Mouse (Mus musculus) embryonic facial prominence, embryonic 14.5 days (tissue): Measurements from ENCODE around the gene Hist1h3c. TPM values are rescaled to one million over a fixed set of nuclear protein-coding genes. Genes with fewer than 3 reads are reported as not detected.
A peak's percentile ranks its signal among the peaks of the same experiment; 100 is the strongest.

Experiments
- ATAC-seq: fragments of 200-750 bp; cut with Nextera tagmentation; 2 replicates; pipeline ENCODE4 v1.8.0; 2017; ENCODE audit warnings: low read depth, moderate number of reproducible peaks, moderate TSS enrichment
- DNase-seq: peaks from one replicate; pipeline ENCODE4 v3.0.0-alpha.2; 2015; ENCODE audit warnings: low spot score
- H3K27ac ChIP-seq: fragments of 300-500 bp; sonication (generic); replicated peaks from 2 replicates; pipeline ENCODE4 v1.5.1; 2014; ENCODE audit warnings: low read depth, mild to moderate bottlenecking, low read length, moderate library complexity
- H3K27me3 ChIP-seq: fragments of 300-500 bp; sonication (generic); replicated peaks from 2 replicates; pipeline ENCODE4 v1.6.1; 2014; ENCODE audit warnings: low read length; ENCODE audit not compliant: control insufficient read depth, insufficient read depth
- H3K36me3 ChIP-seq: fragments of 300-500 bp; sonication (generic); 2 replicates; pipeline ENCODE4 v1.6.1; 2014; ENCODE audit warnings: low read length, mixed read lengths; ENCODE audit not compliant: control insufficient read depth, insufficient read depth
- H3K4me1 ChIP-seq: fragments of 300-500 bp; sonication (generic); 2 replicates; pipeline ENCODE4 v1.6.1; 2014; ENCODE audit warnings: antibody characterized with exemption, low read length; ENCODE audit not compliant: control insufficient read depth, insufficient read depth
- H3K4me2 ChIP-seq: fragments of 300-500 bp; sonication (generic); 2 replicates; pipeline ENCODE4 v1.6.1; 2014; ENCODE audit warnings: low read depth, mild to moderate bottlenecking, low read length, moderate library complexity, mixed read lengths
- H3K4me3 ChIP-seq: fragments of 300-500 bp; sonication (generic); 2 replicates; pipeline ENCODE4 v1.5.1; 2014; ENCODE audit warnings: low read depth, mild to moderate bottlenecking, low read length
- H3K9ac ChIP-seq: fragments of 300-500 bp; sonication (generic); 2 replicates; pipeline ENCODE4 v1.6.1; 2014; ENCODE audit warnings: low read depth, mild to moderate bottlenecking, low read length, moderate library complexity, mixed read lengths
- H3K9me3 ChIP-seq: fragments of 300-500 bp; sonication (generic); 2 replicates; pipeline ENCODE4 v1.6.1; 2016; ENCODE audit warnings: low read length; ENCODE audit not compliant: control insufficient read depth
- whole genome bisulfite sequencing: fragments of 180-500 bp; shearing (Covaris S2); extraction: QIAGEN DNeasy Blood & Tissue Kit; methylation state at CpG from one replicate; pipeline ENCODE4 v1.1.7; 2014; 5-methylcytosine and 5-hydroxymethylcytosine counted together
- polyA plus RNA-seq: library from polyadenylated mRNA; unstranded; fragments of >200 nt; fragmentation: Nextera tagmentation; extraction: Ambion mirVana; gene quantifications from 2 replicates; pipeline ENCODE4 v1.2.1, GENCODE M21; 2014

Gene Hist1h3c
- polyA plus RNA-seq, 1 experiment from 2014 or later, result 5.1 TPM

DNA sequence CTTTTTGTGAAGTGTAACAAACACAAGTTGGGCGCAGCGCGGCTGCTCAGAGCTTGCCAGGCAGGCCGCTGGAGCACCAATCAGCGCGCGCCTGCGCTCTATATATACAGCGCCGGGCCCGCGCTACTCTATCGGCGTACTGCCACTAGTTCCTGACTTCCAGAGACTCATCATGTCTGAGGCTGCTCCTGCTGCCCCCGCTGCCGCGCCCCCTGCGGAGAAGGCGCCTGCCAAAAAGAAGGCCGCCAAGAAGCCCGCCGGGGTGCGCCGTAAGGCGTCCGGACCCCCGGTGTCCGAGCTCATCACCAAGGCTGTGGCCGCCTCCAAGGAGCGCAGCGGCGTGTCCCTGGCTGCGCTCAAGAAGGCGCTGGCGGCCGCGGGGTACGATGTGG, 6.7 kb downstream of the Hist1h3c start, which contains the start of gene Hist1h1c:
Hist1h1c (plus strand) TSS at position 132 of the 392 bp plus-strand sequence.
- H3K4me2 ChIP-seq, result peak within 1 kb of the TSS; percentile 63
- peak within 1 kb of the TSS; percentile 49 for H3K4me3 ChIP-seq
- no peaks in the 10 kb centered on the region for H3K27me3 ChIP-seq
- WGBS, result 0% methylated on average over 16 of the region's 38 CpGs
- DNase-seq (peak; percentile 97), ATAC-seq (peak; percentile 92)
- H3K27ac ChIP-seq, result peak within 1 kb of the TSS; percentile 95
- no peaks in the 10 kb centered on the region for H3K36me3 ChIP-seq
- peaks cover 14% of the 10 kb centered on the region; the same call in 1 of the 2 replicates for H3K4me1 ChIP-seq
- no peaks in the 10 kb centered on the region for H3K9me3 ChIP-seq
- peak within 1 kb of the TSS; percentile 75 for H3K9ac ChIP-seq

DNA sequence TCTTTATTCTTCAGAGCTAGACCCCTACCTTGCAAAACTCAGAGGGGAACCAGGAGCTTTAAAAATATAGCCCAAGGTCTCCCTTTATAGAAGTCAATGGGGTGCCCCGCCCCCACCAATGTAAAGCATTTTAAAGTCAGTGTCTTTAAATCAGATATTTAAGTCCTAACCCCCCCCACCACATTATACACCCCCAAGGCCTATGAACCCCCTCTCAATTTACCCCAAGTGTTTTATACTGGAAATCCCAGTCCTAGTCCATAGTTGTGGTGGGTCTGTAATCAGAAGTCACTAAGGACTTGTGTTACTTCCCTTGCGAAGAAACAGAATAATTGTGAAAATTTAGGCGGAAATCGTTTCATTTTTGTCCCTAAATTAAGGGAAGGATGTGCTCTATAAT, 7.4 kb downstream of the Hist1h3c start:
- Histone ChIP-seq H3K4me1 (peaks cover 14% of the 10 kb centered on the region; the same call in 1 of the 2 replicates), H3K9me3 (no peaks in the 10 kb centered on the region), H3K4me3 (peak overlapping the region; percentile 49), H3K4me2 (peak overlapping the region; percentile 63), H3K9ac (peak overlapping the region; percentile 75), H3K27ac (peak overlapping the region; percentile 95), H3K36me3 (no peaks in the 10 kb centered on the region), H3K27me3 (no peaks in the 10 kb centered on the region)
- no peak for ATAC-seq
- DNase-seq, result no peak
- WGBS, result 23% methylated on average over 4 of the region's 4 CpGs

DNA sequence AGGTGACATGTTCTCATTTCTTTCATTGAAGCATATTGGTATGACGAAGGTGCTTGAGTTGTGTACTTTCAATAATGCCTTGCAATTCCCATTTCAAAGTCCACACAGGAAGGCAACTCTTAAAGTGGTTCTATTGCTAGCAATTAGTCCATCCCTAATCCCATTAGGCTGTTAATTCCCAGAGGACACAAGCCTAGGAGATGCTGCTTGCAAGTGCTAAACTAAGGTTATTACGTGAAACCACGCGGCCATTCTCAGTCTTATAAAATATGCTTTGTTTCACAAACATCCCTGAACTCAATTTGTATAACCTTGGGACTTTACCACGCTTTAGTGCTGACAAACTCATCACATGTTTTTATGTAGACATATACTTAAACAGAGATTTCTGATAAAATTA, 8.3 kb downstream of the Hist1h3c start:
- Histone ChIP-seq H3K4me2 (no peak overlapping the region), H3K4me1 (peaks cover 14% of the 10 kb centered on the region; the same call in 1 of the 2 replicates), H3K9ac (no peak overlapping the region), H3K4me3 (no peak overlapping the region), H3K36me3 (no peaks in the 10 kb centered on the region), H3K9me3 (no peaks in the 10 kb centered on the region), H3K27me3 (no peaks in the 10 kb centered on the region), H3K27ac (no peak overlapping the region)
- WGBS, result 82% methylated on average over 5 of the region's 5 CpGs
- DNase-seq (no peak), ATAC-seq (no peak)

DNA sequence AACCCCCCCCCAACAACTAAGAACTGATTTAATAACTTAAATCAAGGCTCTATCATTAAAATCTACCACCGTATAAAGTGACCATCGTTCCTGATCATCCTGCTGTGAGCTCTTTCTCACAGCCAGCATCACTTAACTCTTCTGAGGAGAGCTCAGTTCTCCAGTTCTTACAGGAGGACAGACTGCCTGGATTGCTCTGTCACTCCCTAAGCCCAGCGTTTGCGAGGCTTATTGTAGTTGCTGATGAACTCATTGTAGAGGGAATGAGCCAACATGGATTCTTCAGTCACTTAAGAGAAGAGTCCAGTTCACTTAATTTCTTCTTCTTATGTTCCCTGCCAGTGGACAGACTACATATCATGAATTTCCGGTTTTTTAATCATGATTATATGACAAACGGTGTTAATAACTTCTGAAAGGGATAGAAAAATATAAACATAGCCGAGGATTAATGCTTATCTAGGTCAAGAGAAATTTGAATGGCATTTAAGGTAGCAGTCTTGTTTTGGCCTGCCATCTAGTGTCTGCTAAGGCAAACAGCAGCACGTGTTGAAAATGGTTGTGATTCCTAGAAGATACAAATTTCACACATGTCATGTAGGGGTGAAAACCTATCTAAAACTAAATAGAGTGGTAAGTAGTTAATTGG, 13.1 kb downstream of the Hist1h3c start:
- peak; percentile 80 for DNase-seq
- H3K4me3 ChIP-seq, result no peak overlapping the region
- no peak overlapping the region for H3K27ac ChIP-seq
- H3K27me3 ChIP-seq, result no peaks in the 10 kb centered on the region
- H3K9ac ChIP-seq, result no peak overlapping the region
- no peaks in the 10 kb centered on the region for H3K36me3 ChIP-seq
- WGBS, result 27% methylated on average over 8 of the region's 8 CpGs
- H3K4me2 ChIP-seq, result no peak overlapping the region
- no peak for ATAC-seq
- H3K9me3 ChIP-seq, result no peaks in the 10 kb centered on the region
- H3K4me1 ChIP-seq, result no peaks in the 10 kb centered on the region

DNA sequence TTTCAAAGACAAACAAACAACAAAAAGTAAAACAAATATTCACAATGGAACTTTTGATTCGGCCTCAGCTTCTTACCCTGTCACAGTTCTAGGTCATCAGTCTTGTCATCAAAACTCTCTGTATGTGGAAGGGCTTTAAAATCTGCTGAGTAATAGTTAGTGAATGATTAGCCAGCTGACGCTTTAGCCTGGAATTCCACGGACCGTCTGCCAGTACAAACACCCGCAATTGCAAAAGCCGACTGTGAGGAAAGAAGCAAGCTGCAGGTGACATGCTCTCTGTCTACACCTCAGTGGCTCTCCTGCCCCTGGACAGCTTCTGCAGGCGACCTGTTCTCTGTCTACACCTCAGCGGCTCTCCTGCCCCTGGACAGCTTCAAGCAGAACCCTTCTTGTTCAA, 14.9 kb downstream of the Hist1h3c start:
- no peaks in the 10 kb centered on the region for H3K27me3 ChIP-seq
- ATAC-seq (no peak), DNase-seq (peak; percentile 31)
- no peaks in the 10 kb centered on the region for H3K36me3 ChIP-seq
- H3K4me1 ChIP-seq, result no peaks in the 10 kb centered on the region
- WGBS, result 34% methylated on average over 8 of the region's 8 CpGs
- H3K4me3 ChIP-seq, result no peak overlapping the region
- no peak overlapping the region for H3K4me2 ChIP-seq
- no peak overlapping the region for H3K27ac ChIP-seq
- H3K9ac ChIP-seq, result no peak overlapping the region
- H3K9me3 ChIP-seq, result no peaks in the 10 kb centered on the region

DNA sequence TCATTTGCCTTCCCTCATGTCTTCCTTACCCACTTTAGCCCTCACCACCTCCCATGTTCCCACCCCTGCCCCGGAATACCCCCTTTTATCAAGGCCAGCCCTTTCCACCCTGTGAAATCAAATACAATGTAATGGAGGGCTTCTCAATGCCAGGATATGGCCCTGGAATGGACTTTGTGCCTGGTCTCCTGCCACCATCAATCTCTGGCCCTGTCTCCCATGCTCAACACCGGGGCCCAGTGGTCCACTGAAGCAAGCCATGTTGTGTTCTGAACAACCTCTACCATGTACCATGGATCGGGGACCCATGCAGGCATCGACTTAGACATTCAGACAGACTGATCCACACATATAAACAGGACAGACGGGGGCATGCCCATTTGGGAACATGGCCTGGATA, 15.7 kb downstream of the Hist1h3c start:
- WGBS, result 95% methylated on average over 5 of the region's 5 CpGs
- DNase-seq (no peak), ATAC-seq (no peak)
- Histone ChIP-seq H3K27ac (no peak overlapping the region), H3K27me3 (no peaks in the 10 kb centered on the region), H3K36me3 (no peaks in the 10 kb centered on the region), H3K4me1 (no peaks in the 10 kb centered on the region), H3K9me3 (no peaks in the 10 kb centered on the region), H3K9ac (no peak overlapping the region), H3K4me2 (no peak overlapping the region), H3K4me3 (no peak overlapping the region)

DNA sequence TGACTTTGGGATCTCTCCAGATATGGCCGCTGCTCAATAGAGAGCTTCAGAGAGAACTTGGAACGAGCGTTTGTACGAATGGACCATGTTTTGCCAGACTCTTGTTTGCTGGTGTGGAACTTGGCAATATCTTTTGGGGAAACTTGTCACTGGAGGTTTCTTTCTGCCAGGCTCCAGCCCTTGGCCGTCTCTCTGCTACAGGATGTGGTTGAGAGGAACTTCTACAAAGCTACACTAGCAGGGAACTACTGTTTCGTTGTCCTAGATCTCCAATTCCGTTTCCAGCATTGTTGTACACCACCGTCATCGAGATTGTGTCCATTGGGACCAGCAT, 16.2 kb downstream of the Hist1h3c start:
- WGBS, result 89% methylated on average over 9 of the region's 9 CpGs
- ATAC-seq, result no peak

DNA sequence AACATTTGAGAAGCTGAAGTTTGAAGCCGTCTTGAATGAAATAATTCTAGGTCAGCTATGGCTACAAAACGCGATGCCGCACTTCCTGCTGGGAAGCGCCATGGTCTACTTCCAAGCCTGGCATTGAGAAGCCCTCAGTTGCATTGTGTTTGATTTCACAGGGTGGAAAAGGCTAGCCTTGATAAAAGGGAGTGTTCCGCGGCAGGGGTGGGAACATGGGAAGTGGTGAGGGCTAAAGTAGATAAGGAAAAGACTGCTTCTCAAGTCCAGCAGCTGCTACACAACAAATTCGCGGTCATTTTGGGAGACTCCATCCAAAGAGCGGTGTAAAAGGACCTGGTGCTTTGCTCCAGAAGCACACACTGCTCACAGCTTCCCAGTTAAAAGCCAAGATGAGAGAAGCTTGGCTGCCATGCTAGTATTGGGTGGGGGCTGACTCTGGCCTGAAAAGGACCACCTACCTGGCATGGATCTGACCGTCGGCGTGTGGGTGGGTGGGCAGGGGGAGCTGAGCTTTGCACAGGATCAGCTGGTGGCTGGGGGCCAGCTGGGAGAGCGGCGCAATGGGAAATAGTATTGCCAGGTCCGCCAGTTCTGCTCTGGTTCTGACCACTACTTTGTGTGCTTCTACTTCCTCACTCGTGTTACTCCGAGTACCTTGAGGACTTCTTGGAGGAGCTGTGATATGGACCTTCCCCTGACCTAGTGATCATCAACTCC, 16.8 kb downstream of the Hist1h3c start:
- Histone ChIP-seq H3K4me1 (no peaks in the 10 kb centered on the region), H3K27ac (no peak overlapping the region), H3K27me3 (no peaks in the 10 kb centered on the region), H3K9ac (no peak overlapping the region), H3K4me2 (no peak overlapping the region), H3K36me3 (no peaks in the 10 kb centered on the region), H3K9me3 (no peaks in the 10 kb centered on the region), H3K4me3 (no peak overlapping the region)
- DNase-seq, result no peak
- 91% methylated on average over 18 of the region's 18 CpGs for WGBS
- no peak for ATAC-seq

More for the DNA sequence above, 16.2 kb downstream of the Hist1h3c start:
- Histone ChIP-seq H3K27me3 (no peaks in the 10 kb centered on the region), H3K27ac (no peak overlapping the region), H3K36me3 (no peaks in the 10 kb centered on the region), H3K4me2 (no peak overlapping the region), H3K9ac (no peak overlapping the region), H3K4me3 (no peak overlapping the region), H3K4me1 (no peaks in the 10 kb centered on the region), H3K9me3 (no peaks in the 10 kb centered on the region)
- DNase-seq, result no peak

DNA sequence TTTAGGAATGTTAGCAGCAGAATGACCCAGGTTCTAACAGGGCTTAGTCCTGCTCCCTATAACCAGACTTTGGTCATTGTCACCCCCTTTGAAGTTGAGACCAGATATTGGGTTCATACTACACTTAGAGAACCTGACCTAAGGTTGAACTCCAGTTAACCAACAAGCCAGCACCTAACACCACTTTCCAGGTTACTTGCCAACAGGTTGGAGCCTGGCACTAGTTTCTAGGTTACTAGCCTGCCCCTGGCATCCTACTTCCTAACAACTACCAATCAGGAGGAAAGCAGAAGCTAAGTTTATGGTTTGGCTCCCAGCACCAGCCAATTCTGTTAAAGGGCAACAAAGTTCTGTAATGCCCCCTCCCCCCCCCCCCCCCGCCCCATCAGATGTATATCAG, 20.2 kb downstream of the Hist1h3c start:
- ATAC-seq, result no peak
- Histone ChIP-seq H3K4me1 (no peaks in the 10 kb centered on the region), H3K9me3 (no peaks in the 10 kb centered on the region), H3K4me2 (no peak overlapping the region), H3K36me3 (no peaks in the 10 kb centered on the region), H3K27me3 (no peaks in the 10 kb centered on the region), H3K4me3 (no peak overlapping the region), H3K9ac (no peak overlapping the region), H3K27ac (no peak overlapping the region)
- DNase-seq, result no peak
- WGBS, result no CpG with 5 or more reads among the region's 1 CpGs
